Mouse (Mus musculus) MEL (cell line): ENCODE measurements around the gene Gm42688.

Experiments
- CTCF ChIP-seq, 3 experiments: IDR thresholded peaks in 2 of 3; conservative IDR thresholded peaks in 1 of 3; 2 replicates each; pipeline ENCODE4 v1.5.1; 2011 to 2012; ENCODE audit warnings: low read length in 3 of 3, low read depth in 2 of 3, mild to moderate bottlenecking in 2 of 3, improper control_type of control experiment in 1 of 3, inconsistent platforms in 1 of 3, mixed read lengths in 1 of 3, moderate library complexity in 1 of 3; ENCODE audit not compliant: control insufficient read depth in 1 of 3, insufficient read depth in 1 of 3, poor library complexity in 1 of 3, severe bottlenecking in 1 of 3
- E2F4 ChIP-seq: IDR thresholded peaks from 2 replicates; pipeline ENCODE4 v1.6.1; 2011; ENCODE audit warnings: low read depth, low read length, improper control_type of control experiment, borderline replicate concordance
- EP300 ChIP-seq, 2 experiments: IDR thresholded peaks; 2 replicates each; pipeline ENCODE4 v1.6.1; 2011; ENCODE audit warnings: improper control_type of control experiment in 2 of 2, low read length in 2 of 2, low read depth in 1 of 2, mild to moderate bottlenecking in 1 of 2
- NRF1 ChIP-seq: IDR thresholded peaks from 2 replicates; pipeline ENCODE4 v1.6.1; 2014; ENCODE audit warnings: low read depth, mild to moderate bottlenecking, inconsistent platforms, low read length, improper control_type of control experiment, moderate library complexity; ENCODE audit not compliant: poor library complexity, insufficient read depth, severe bottlenecking
- SIN3A ChIP-seq: IDR thresholded peaks from 2 replicates; pipeline ENCODE4 v1.6.1; 2012; ENCODE audit warnings: low read length, improper control_type of control experiment, inconsistent platforms
- SMC3 ChIP-seq: IDR thresholded peaks from 2 replicates; pipeline ENCODE4 v1.6.1; 2011; ENCODE audit warnings: low read depth, low read length, improper control_type of control experiment

GRCm38 (mm10) chr6:83118369-83118768 is 17.0 kb downstream of the Gm42688 start:
- TF ChIP-seq SIN3A (no peak), EP300 (IDR thresholded peaks at IDR 0.05; ENCODE audit: low read depth in 1 of 2, low read length in 2 of 2) (no peak), E2F4 (no peak), NRF1 (no peak), SMC3 (0 out of 2 replicates have a peak, but pooled peaks have one; percentile 1), CTCF (IDR thresholded peaks at IDR 0.05 in 2 of 3, conservative IDR thresholded peaks at IDR 0.05 in 1 of 3; ENCODE audit: control insufficient read depth in 1 of 3, insufficient read depth in 1 of 3, low read depth in 2 of 3, low read length in 3 of 3, poor library complexity in 1 of 3, severe bottlenecking in 1 of 3) (no peak)
